In the genomic region with DNA sequence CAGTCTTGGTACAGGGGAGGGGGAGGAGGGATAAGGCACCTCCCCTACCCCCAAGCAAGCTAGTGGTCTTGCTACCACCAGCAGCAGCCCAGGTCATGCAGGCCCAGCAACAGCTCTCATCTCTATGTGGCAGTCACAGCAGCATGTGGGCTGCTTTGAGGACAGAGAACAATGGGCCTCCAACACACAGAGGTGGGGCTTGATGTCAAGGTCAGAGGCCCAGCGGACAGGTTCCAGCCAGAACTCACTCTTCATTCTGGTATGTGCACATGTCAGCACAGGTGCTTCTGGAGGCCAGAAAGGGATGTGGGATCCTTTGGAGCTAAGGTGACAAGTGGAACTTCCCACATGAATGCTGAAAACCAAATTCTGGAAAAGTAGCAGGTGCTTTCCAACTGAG, we compare ENCODE assay signal across 19 mouse cellular contexts.
DNase-seq lines count a peak whose midpoint lies in the region; ATAC-seq and TF ChIP-seq lines count a peak whose summit lies in the region.
"Had no signal": no experiment of that assay in that cellular context is flagged by ENCODE, and none has a peak within 500 bp of the region (broad histone marks: within the 10 kb centered on the region; RNA-seq: fewer than 3 reads in every experiment).

No protein-coding gene starts in this region.

- no peak for ATAC-seq in forebrain, embryonic 11.5 days (replicated peaks; ENCODE audit: low FRiP score)
- no peak for ATAC-seq in neural tube, embryonic 11.5 days (ENCODE audit: insufficient read depth, low FRiP score, low TSS enrichment)
- no peak for ATAC-seq in hindbrain, embryonic 13.5 days (ENCODE audit: low FRiP score)
- ATAC-seq: forebrain, embryonic 13.5 days had no signal

- peak; percentile 38 for DNase-seq in forebrain, embryonic 11.5 days (ENCODE audit: low spot score)
- DNase-seq in forebrain, embryonic 10.5 days (ENCODE audit: extremely low spot score, low spot score) = no peak
- peak; percentile 3 for DNase-seq in heart, postnatal 4 days
- no peak for DNase-seq in heart, postnatal 14 days
- DNase-seq in neural tube, embryonic 11.5 days (ENCODE audit: low spot score) = peak; percentile 7
- no peak for DNase-seq in neural tube, embryonic 10.5 days (ENCODE audit: extremely low spot score, low spot score)
- DNase-seq: adrenal gland, adult 8-10 months; cerebellum, adult 2 months; cerebellum, postnatal 25 days; gastrocnemius, postnatal 14 days; heart, adult 2 months; kidney, adult 8-10 months; layer of hippocampus, postnatal 36 days had no signal

- intact Hi-C loops in heart, postnatal 14 days (cut with DNase I) = loop anchor here (1.0 kb wide), 1 partner anchor 39 kb away; no protein-coding TSS in a partner anchor

- peak; percentile 82 for TF ChIP-seq EP300 in ES-Bruce4 (IDR thresholded peaks at IDR 0.05; ENCODE audit: insufficient read depth, low read depth, low read length)

- H3K4me2 ChIP-seq in forebrain, embryonic 11.5 days (ENCODE audit: low read depth, low read length, severe bottlenecking) = no peak overlapping the region
- H3K4me2 ChIP-seq in neural tube, embryonic 11.5 days (ENCODE audit: low read depth) = no peak overlapping the region
- no peak overlapping the region for H3K4me2 ChIP-seq in hindbrain, embryonic 13.5 days
- H3K4me2 ChIP-seq: embryonic facial prominence, embryonic 12.5 days; forebrain, embryonic 13.5 days; midbrain, embryonic 12.5 days had no signal

- H3K4me3 ChIP-seq in forebrain, embryonic 11.5 days (ENCODE audit: low read depth, low read length) = no peak overlapping the region
- H3K4me3 ChIP-seq in forebrain, embryonic 10.5 days = no peak overlapping the region
- H3K4me3 ChIP-seq in neural tube, embryonic 11.5 days (ENCODE audit: low read depth, low read length) = no peak overlapping the region
- H3K4me3 ChIP-seq in ES-Bruce4 (ENCODE audit: low read depth, low read length) = no peak overlapping the region
- H3K4me3 ChIP-seq in hindbrain, embryonic 13.5 days = no peak overlapping the region
- H3K4me3 ChIP-seq: embryonic facial prominence, embryonic 12.5 days; forebrain, embryonic 13.5 days; heart, adult 2 months; midbrain, embryonic 12.5 days had no signal

- no peak for TF ChIP-seq CTCF in ES-Bruce4 (IDR thresholded peaks at IDR 0.05; ENCODE audit: low read depth, low read length)

- TF ChIP-seq POLR2A in ES-Bruce4 (IDR thresholded peaks at IDR 0.05; ENCODE audit: insufficient read depth, low read length) = no peak

- H3K9ac ChIP-seq in forebrain, embryonic 11.5 days (ENCODE audit: low read length) = no peak overlapping the region
- H3K9ac ChIP-seq in neural tube, embryonic 11.5 days (ENCODE audit: low read length) = no peak overlapping the region
- H3K9ac ChIP-seq in ES-Bruce4 (ENCODE audit: low read depth, poor library complexity, severe bottlenecking) = no peak overlapping the region
- no peak overlapping the region for H3K9ac ChIP-seq in hindbrain, embryonic 13.5 days
- H3K9ac ChIP-seq: embryonic facial prominence, embryonic 12.5 days; forebrain, embryonic 13.5 days; midbrain, embryonic 12.5 days had no signal

- 60% methylated on average over 1 of the region's 1 CpGs for WGBS in forebrain, embryonic 11.5 days
- WGBS in forebrain, embryonic 10.5 days = 76% methylated on average over 1 of the region's 1 CpGs
- WGBS in neural tube, embryonic 11.5 days = 71% methylated on average over 1 of the region's 1 CpGs
- 57% methylated on average over 1 of the region's 1 CpGs for WGBS in hindbrain, embryonic 13.5 days

- H3K27me3 ChIP-seq in forebrain, embryonic 11.5 days (ENCODE audit: control insufficient read depth, insufficient read depth, low read length) = no peaks in the 10 kb centered on the region
- H3K27me3 ChIP-seq in forebrain, embryonic 10.5 days (ENCODE audit: poor library complexity, severe bottlenecking) = no peaks in the 10 kb centered on the region
- H3K27me3 ChIP-seq in neural tube, embryonic 11.5 days (ENCODE audit: control insufficient read depth, insufficient read depth, low read length) = no peaks in the 10 kb centered on the region
- no peaks in the 10 kb centered on the region for H3K27me3 ChIP-seq in ES-Bruce4 (ENCODE audit: control insufficient read depth, insufficient read depth, low read length, poor library complexity, severe bottlenecking)
- no peaks in the 10 kb centered on the region for H3K27me3 ChIP-seq in hindbrain, embryonic 13.5 days
- H3K27me3 ChIP-seq: embryonic facial prominence, embryonic 12.5 days; forebrain, embryonic 13.5 days; midbrain, embryonic 12.5 days had no signal

- H3K36me3 ChIP-seq in forebrain, embryonic 11.5 days (ENCODE audit: control insufficient read depth, insufficient read depth, low read length) = no peaks in the 10 kb centered on the region
- no peaks in the 10 kb centered on the region for H3K36me3 ChIP-seq in forebrain, embryonic 10.5 days (replicated peaks)
- H3K36me3 ChIP-seq in neural tube, embryonic 11.5 days (ENCODE audit: control insufficient read depth, insufficient read depth, low read length) = no peaks in the 10 kb centered on the region
- no peaks in the 10 kb centered on the region for H3K36me3 ChIP-seq in ES-Bruce4 (ENCODE audit: control insufficient read depth, insufficient read depth, low read length, poor library complexity, severe bottlenecking)
- H3K36me3 ChIP-seq in hindbrain, embryonic 13.5 days = no peaks in the 10 kb centered on the region
- H3K36me3 ChIP-seq: embryonic facial prominence, embryonic 12.5 days; midbrain, embryonic 12.5 days had no signal

- H3K27ac ChIP-seq in forebrain, embryonic 11.5 days (ENCODE audit: low read depth, low read length) = no peak overlapping the region
- H3K27ac ChIP-seq in forebrain, embryonic 10.5 days = no peak overlapping the region
- H3K27ac ChIP-seq in neural tube, embryonic 11.5 days (ENCODE audit: low read depth, low read length) = no peak overlapping the region
- no peak overlapping the region for H3K27ac ChIP-seq in ES-Bruce4 (ENCODE audit: insufficient read depth, low read length)
- H3K27ac ChIP-seq in hindbrain, embryonic 13.5 days = no peak overlapping the region
- H3K27ac ChIP-seq: embryonic facial prominence, embryonic 12.5 days; forebrain, embryonic 13.5 days; heart, adult 2 months; midbrain, embryonic 12.5 days; stomach, postnatal 0 days had no signal

- H3K9me3 ChIP-seq in forebrain, embryonic 11.5 days (ENCODE audit: control insufficient read depth, low read length) = no peaks in the 10 kb centered on the region
- H3K9me3 ChIP-seq in forebrain, embryonic 10.5 days = no peaks in the 10 kb centered on the region
- H3K9me3 ChIP-seq in neural tube, embryonic 11.5 days (ENCODE audit: control insufficient read depth, low read length) = no peaks in the 10 kb centered on the region
- no peaks in the 10 kb centered on the region for H3K9me3 ChIP-seq in ES-Bruce4 (replicated peaks; ENCODE audit: control insufficient read depth, insufficient read depth, low read length, poor library complexity, severe bottlenecking)
- no peaks in the 10 kb centered on the region for H3K9me3 ChIP-seq in hindbrain, embryonic 13.5 days
- H3K9me3 ChIP-seq: embryonic facial prominence, embryonic 12.5 days; forebrain, embryonic 13.5 days; midbrain, embryonic 12.5 days had no signal

- H3K4me1 ChIP-seq in forebrain, embryonic 11.5 days (replicated peaks; ENCODE audit: control insufficient read depth, insufficient read depth, low read length) = no peaks in the 10 kb centered on the region
- peaks cover 61% of the 10 kb centered on the region for H3K4me1 ChIP-seq in forebrain, embryonic 10.5 days
- H3K4me1 ChIP-seq in neural tube, embryonic 11.5 days (ENCODE audit: control insufficient read depth, insufficient read depth, low read length) = peaks cover 3% of the 10 kb centered on the region; the same call in 1 of the 2 replicates
- peaks cover 11% of the 10 kb centered on the region for H3K4me1 ChIP-seq in ES-Bruce4 (ENCODE audit: control insufficient read depth, insufficient read depth, low read length)
- peaks cover 22% of the 10 kb centered on the region for H3K4me1 ChIP-seq in hindbrain, embryonic 13.5 days (replicated peaks)

Comparison
In these comparisons a context has a peak if more than half of its experiments do, and no peak if none do; other contexts are left out.
1. DNase-seq: peak in forebrain, embryonic 11.5 days (single experiment), heart, postnatal 4 days (single experiment) and neural tube, embryonic 11.5 days (single experiment); none in forebrain, embryonic 10.5 days (single experiment), heart, postnatal 14 days (0 of 2) and neural tube, embryonic 10.5 days (single experiment).